Mouse (Mus musculus): ENCODE measurements around the gene Padi1. TPM values are rescaled to one million over a fixed set of nuclear protein-coding genes. Genes with fewer than 3 reads are reported as not detected.

Padi1 gene
- total RNA-seq, 2 experiments from 2014 or later, result 0.33 to 0.79 TPM

- ATAC-seq (replicated peaks; ENCODE audit: low FRiP score, low TSS enrichment, poor library complexity, severe bottlenecking), result no peak
Observed at GRCm38 (mm10) chr4:140868484-140869190, 23.1 kb upstream of the Padi1 start.

DNA sequence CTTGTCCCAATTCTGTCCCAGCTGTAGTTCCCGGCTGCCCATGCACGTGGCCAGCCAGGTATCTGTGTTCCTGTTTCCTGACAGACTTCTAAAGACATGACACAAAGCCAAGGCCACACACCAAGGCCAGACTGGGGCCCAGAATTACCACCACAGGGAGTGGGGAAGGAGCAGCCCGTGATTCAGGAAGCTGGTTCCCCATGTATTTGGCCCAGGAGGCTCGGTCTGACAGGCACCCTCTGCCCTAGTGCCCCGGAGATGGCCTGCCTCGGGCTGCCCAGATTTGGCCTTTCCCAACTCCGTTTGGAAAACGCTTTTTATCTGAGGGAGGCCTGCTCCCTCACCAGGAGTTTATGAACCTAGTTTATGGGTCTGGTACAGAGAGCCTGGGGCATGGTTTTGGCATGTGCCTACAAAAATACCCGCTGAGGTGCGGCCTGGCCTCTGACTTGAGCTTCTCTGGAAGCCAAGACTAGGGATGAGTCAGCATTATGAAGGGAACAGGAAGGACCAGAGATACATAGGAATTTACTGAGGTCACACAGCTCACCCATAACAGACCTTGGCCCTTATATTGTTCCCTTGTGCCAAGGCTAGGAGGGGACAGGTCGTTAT, 16.6 kb upstream of the Padi1 start:
- no peak for ATAC-seq (replicated peaks; ENCODE audit: low FRiP score, low TSS enrichment, poor library complexity, severe bottlenecking)

DNA sequence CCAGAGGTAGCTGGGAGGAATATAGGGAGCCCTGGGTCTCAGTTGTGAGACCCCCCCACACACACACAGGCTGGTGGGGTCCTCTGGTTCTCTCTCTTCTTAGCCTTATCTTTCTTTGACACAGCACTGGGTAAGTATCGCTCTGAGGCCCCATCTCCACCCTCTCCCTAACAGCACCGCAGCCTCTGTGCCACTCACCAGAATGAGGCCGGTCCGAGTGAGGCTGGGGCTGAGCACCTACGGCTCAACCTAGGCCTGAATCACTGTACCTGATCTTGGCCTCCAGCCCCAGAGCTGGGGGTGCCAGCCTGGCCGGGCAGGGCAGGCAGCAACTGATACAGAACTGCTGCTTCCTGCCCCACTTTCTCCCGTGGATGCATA, 15.2 kb upstream of the Padi1 start:
- peak; percentile 55 for ATAC-seq (replicated peaks; ENCODE audit: low FRiP score, low TSS enrichment, poor library complexity, severe bottlenecking)

DNA sequence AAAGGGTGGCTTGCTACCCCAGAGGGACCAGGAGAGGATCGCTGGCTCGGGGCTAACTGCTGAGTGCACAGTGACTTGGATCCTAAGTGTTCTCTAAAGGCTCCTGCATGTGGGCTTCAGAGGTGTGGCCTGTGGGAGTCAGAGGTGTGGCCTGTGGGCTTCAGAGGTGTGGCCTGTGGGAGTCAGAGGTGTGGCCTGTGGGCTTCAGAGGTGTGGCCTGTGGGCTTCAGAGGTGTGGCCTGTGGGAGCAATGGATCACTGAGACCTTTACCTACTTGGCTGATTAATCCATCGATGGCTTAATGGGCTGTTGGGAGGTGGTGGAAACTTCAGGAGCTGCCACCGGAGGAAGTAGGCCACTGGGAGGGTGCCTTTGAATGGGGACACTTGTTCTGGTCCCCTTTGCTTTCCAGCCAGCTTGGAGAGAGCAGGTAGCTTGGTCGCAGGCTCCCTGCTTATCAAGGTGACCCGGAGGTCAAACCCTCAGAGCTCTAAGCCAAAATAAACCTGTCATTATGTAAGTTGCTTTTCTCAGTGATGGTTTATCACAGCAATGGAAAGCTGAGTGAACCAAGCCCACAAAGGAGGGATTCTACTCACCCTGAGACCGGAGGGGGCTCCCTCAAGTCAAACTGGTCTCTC, 14.7 kb upstream of the Padi1 start:
- peak; percentile 86 for ATAC-seq (replicated peaks; ENCODE audit: low FRiP score, low TSS enrichment, poor library complexity, severe bottlenecking)

- ATAC-seq (replicated peaks; ENCODE audit: low FRiP score, low TSS enrichment, poor library complexity, severe bottlenecking), result no peak
Observed at GRCm38 (mm10) chr4:140859291-140859690, 13.7 kb upstream of the Padi1 start.

DNA sequence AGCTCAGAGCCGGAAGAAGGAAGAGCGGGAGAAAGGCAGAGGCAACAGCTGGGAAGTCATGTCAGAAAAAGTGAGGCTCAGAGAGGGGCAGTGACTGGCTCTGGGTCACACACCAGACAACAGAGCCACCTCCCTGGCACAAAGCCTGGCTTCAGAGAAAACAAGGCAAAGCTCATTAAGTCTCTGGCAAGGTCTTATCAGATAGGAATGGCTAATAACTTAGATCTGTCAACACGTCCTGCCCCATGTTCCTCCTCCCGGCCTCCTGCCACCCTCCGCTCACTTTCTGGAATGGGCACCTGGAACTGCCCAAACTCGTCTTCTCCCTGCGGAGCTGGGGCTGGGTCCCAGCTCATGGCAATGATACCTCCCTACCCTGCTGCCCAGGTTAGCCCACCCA, 12.2 kb upstream of the Padi1 start:
- ATAC-seq (replicated peaks; ENCODE audit: low FRiP score, low TSS enrichment, poor library complexity, severe bottlenecking), result no peak

DNA sequence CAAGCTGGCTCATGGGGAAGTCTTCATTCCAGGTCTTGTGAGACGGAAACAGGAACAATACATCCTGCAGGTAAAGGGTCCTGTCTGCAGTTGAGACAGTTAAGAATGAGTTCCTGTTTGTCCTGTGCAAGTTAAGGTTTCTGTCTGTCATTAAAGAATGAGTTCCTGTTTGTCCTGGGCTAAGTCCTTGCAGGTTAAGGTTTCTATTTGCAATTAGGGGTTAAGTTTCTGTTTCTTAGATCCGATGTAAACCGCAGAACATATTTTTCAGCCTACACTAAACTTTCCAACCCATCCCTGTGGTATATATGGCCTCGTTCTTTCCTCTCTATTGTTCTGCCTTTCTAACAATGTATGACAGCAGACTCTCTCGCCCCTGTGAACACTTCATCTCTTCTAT, 11.5 kb upstream of the Padi1 start:
- ATAC-seq (replicated peaks; ENCODE audit: low FRiP score, low TSS enrichment, poor library complexity, severe bottlenecking), result no peak

GRCm38 (mm10) chr4:140855151-140855550, 9.6 kb upstream of the Padi1 start:
- ATAC-seq (replicated peaks; ENCODE audit: low FRiP score, low TSS enrichment, poor library complexity, severe bottlenecking), result peak; percentile 74

- peak; percentile 82 for ATAC-seq (replicated peaks; ENCODE audit: low FRiP score, low TSS enrichment, poor library complexity, severe bottlenecking)
Observed at GRCm38 (mm10) chr4:140854455-140854864, 8.9 kb upstream of the Padi1 start.

DNA sequence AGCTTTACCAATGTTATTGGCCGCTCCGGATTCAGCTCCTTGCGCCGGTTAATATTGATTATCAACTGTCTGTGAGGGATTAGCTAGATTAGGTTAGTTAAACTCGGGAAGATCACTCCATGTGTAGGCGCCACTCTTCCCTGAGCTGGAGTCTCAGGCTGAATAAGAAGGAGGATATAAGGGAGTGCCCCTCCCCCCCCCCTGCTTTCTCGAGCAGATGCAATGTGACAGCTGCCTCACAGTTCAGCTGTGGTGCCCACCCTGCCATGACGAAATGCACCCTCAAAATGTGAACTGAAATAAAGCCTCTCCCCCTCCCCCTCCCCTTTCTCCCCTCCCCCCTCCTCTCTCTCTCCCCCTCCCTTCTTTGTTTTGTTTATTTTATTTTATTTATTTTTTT, 8.0 kb upstream of the Padi1 start:
- ATAC-seq (replicated peaks; ENCODE audit: low FRiP score, low TSS enrichment, poor library complexity, severe bottlenecking), result no peak

- ATAC-seq (replicated peaks; ENCODE audit: low FRiP score, low TSS enrichment, poor library complexity, severe bottlenecking), result no peak
Observed at GRCm38 (mm10) chr4:140849310-140849709, 3.7 kb upstream of the Padi1 start.

GRCm38 (mm10) chr4:140844991-140845390, 587 bp downstream of the Padi1 start:
- no peak for ATAC-seq (replicated peaks; ENCODE audit: low FRiP score, low TSS enrichment, poor library complexity, severe bottlenecking)

- ATAC-seq (replicated peaks; ENCODE audit: low FRiP score, low TSS enrichment, poor library complexity, severe bottlenecking), result no peak
Observed at GRCm38 (mm10) chr4:140843670-140844280, 1.8 kb downstream of the Padi1 start.

DNA sequence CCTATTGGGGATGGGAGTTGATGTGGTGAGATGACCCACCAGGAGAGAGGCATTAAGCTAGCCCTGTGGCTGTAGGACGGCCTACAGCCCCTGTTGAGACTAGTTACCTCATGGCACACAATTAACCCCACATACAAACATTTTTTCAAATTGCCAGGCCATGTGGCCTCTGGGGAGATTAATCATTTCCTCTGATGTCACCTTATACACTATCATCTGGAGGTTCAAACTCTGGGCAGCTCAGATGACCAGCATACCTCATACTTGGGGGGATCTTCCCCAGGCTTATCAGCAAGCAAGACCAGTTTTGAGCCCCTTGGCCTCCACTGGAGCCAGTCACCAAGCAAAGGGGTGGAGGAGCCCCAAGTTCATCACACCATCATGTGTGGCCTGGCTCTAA, 2.7 kb downstream of the Padi1 start:
- no peak for ATAC-seq (replicated peaks; ENCODE audit: low FRiP score, low TSS enrichment, poor library complexity, severe bottlenecking)

GRCm38 (mm10) chr4:140837879-140838278, 7.7 kb downstream of the Padi1 start:
- ATAC-seq (replicated peaks; ENCODE audit: low FRiP score, low TSS enrichment, poor library complexity, severe bottlenecking), result no peak

- no peak for ATAC-seq (replicated peaks; ENCODE audit: low FRiP score, low TSS enrichment, poor library complexity, severe bottlenecking)
Observed at GRCm38 (mm10) chr4:140836208-140836866, 9.2 kb downstream of the Padi1 start.

DNA sequence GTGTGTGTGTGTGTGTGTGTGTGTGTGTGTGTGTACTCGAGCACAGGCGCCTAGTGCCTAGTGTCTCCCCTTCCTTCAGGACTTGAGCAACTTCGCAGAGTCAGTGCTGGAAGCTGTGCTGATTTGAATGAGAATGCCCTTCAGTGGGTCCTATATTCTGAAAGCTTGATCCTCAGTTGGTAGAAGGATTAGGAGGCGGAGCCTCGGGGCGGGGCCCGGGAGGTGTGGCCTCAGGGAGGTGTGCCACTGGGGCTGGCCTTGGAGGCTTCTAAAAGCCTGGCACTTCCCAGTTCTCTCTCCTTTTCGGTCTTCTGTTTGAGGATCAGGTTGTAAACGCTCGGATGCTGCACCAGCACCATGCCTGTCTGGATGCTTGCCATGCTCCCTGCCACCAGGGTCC, 9.9 kb downstream of the Padi1 start:
- peak; percentile 86 for ATAC-seq (replicated peaks; ENCODE audit: low FRiP score, low TSS enrichment, poor library complexity, severe bottlenecking)

GRCm38 (mm10) chr4:140834327-140834934, 11.1 kb downstream of the Padi1 start:
- no peak for ATAC-seq (replicated peaks; ENCODE audit: low FRiP score, low TSS enrichment, poor library complexity, severe bottlenecking)

DNA sequence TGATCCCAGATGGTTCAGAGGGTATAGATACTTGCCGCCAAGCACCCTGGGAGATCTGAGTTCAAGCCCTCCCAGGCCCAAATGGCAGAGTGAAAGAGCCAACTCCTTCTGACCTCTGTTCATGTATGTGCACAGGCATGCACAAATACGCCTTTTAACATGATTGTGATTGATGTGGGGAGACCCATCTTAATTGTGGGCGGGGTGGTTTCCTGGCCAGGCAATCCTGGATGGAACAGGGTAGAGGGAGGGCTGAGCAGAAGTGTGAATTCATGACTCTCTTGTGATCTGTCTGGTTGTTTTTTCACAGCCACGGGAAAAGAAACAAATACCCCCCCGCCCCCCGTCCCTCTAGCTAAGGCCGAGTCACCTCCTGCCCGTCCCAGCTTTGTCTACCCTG, 12.8 kb downstream of the Padi1 start:
- ATAC-seq (replicated peaks; ENCODE audit: low FRiP score, low TSS enrichment, poor library complexity, severe bottlenecking), result no peak

GRCm38 (mm10) chr4:140831808-140832207, 13.8 kb downstream of the Padi1 start:
- ATAC-seq (replicated peaks; ENCODE audit: low FRiP score, low TSS enrichment, poor library complexity, severe bottlenecking), result no peak
